Mouse (Mus musculus): ENCODE results near the gene Specc1l.

- TF ChIP-seq EP300 (IDR thresholded peaks at IDR 0.05) (no peak), CTCF (IDR thresholded peaks at IDR 0.05) (no peak)
These were observed 53.2 kb downstream of the Specc1l start for GRCm38 (mm10) chr10:75264993-75265555.

Measured in lung, postnatal 0 days (tissue).